ENCODE assay signal across 26 mouse cellular contexts in genomic region chr2:168571241-168571640, GRCm38 (mm10). TPM values are rescaled to one million over a fixed set of nuclear protein-coding genes. Genes with fewer than 3 reads are reported as not detected.
DNase-seq lines count a peak whose midpoint lies in the region; TF ChIP-seq lines count a peak whose summit lies in the region.
"Had no signal": no experiment of that assay in that cellular context is flagged by ENCODE, and none has a peak within 500 bp of the region (broad histone marks: within the 10 kb centered on the region; RNA-seq: fewer than 3 reads in every experiment).

No protein-coding gene starts in this region.

- no peaks in the 10 kb centered on the region for H3K27me3 ChIP-seq in heart, adult 2 months (ENCODE audit: control insufficient read depth, insufficient read depth, low read length)
- no peaks in the 10 kb centered on the region; the same call in 1 of the 2 replicates for H3K27me3 ChIP-seq in testis, adult 2 months (ENCODE audit: control insufficient read depth, insufficient read depth, low read length)
- H3K27me3 ChIP-seq: CH12.LX; embryonic facial prominence, embryonic 13.5 days; embryonic facial prominence, embryonic 15.5 days; forebrain, embryonic 12.5 days; forebrain, embryonic 15.5 days had no signal

- no peak for TF ChIP-seq CTCF in heart, adult 2 months (IDR thresholded peaks at IDR 0.05)
- TF ChIP-seq CTCF in testis, adult 2 months (IDR thresholded peaks at IDR 0.05; ENCODE audit: control insufficient read depth, insufficient read depth, insufficient replicate concordance, low read depth, low read length): no peak
- TF ChIP-seq CTCF in lung, adult 2 months (IDR thresholded peaks at IDR 0.05; ENCODE audit: insufficient read depth, low read length): no peak

- no peak overlapping the region for H3K4me3 ChIP-seq in heart, adult 2 months
- H3K4me3 ChIP-seq in testis, adult 2 months (ENCODE audit: control insufficient read depth, low read depth, low read length): peak overlapping the region; percentile 8; the same call in 1 of the 2 replicates
- peak overlapping the region; percentile 30 to 47; a peak in 2 of 4 replicates for H3K4me3 ChIP-seq in ES-E14 (ENCODE audit: insufficient read depth in 1 of 2, low read depth in 1 of 2, low read length in 2 of 2, poor library complexity in 1 of 2, severe bottlenecking in 1 of 2)
- no peak overlapping the region for H3K4me3 ChIP-seq in lung, adult 2 months (replicated peaks; ENCODE audit: extremely low read depth, low read depth, low read length)
- H3K4me3 ChIP-seq: embryonic facial prominence, embryonic 13.5 days; embryonic facial prominence, embryonic 15.5 days; erythroblast, embryonic 14.5 days; forebrain, embryonic 10.5 days; forebrain, embryonic 12.5 days; forebrain, embryonic 15.5 days had no signal

- in situ Hi-C loops in ES-E14 (cut with MboI; ENCODE audit: low sequenced_read_pairs in 2 of 2, unreplicated experiment in 2 of 2): no loop called here

- H3K9ac ChIP-seq in heart, adult 2 months (ENCODE audit: low read depth, low read length): no peak overlapping the region
- no peak overlapping the region for H3K9ac ChIP-seq in ES-E14 (ENCODE audit: insufficient read depth, low read depth, low read length, poor library complexity, severe bottlenecking)
- H3K9ac ChIP-seq: embryonic facial prominence, embryonic 13.5 days; embryonic facial prominence, embryonic 15.5 days; forebrain, embryonic 12.5 days; forebrain, embryonic 15.5 days; forebrain, postnatal 0 days had no signal

- no peaks in the 10 kb centered on the region; the same call in 1 of the 2 replicates for H3K79me2 ChIP-seq in heart, adult 2 months (replicated peaks; ENCODE audit: control insufficient read depth, insufficient read depth, low read length)

- H3K9me3 ChIP-seq in ES-E14 (ENCODE audit: control insufficient read depth, insufficient read depth, low read depth, low read length): no peaks in the 10 kb centered on the region
- H3K9me3 ChIP-seq: embryonic facial prominence, embryonic 13.5 days; embryonic facial prominence, embryonic 15.5 days; forebrain, embryonic 12.5 days; forebrain, embryonic 15.5 days had no signal

- TF ChIP-seq EP300 in heart, adult 2 months (IDR thresholded peaks at IDR 0.05; ENCODE audit: insufficient read depth, low read depth, low read length): no peak

- no peaks in the 10 kb centered on the region for H3K36me3 ChIP-seq in heart, adult 2 months (ENCODE audit: control insufficient read depth, insufficient read depth, low read length)
- H3K36me3 ChIP-seq in testis, adult 2 months (ENCODE audit: control insufficient read depth, insufficient read depth, low read length): no peaks in the 10 kb centered on the region
- H3K36me3 ChIP-seq in ES-E14 (ENCODE audit: control insufficient read depth, insufficient read depth, low read length, poor library complexity, severe bottlenecking): 0 out of 2 replicates have a peak, but pooled peaks cover 2% of the 10 kb centered on the region
- H3K36me3 ChIP-seq: forebrain, embryonic 10.5 days; forebrain, embryonic 12.5 days; forebrain, embryonic 15.5 days had no signal

- H3K27ac ChIP-seq in heart, adult 2 months: no peak overlapping the region
- no peak overlapping the region for H3K27ac ChIP-seq in testis, adult 2 months (ENCODE audit: control insufficient read depth, insufficient read depth, low read depth, low read length)
- no peak overlapping the region for H3K27ac ChIP-seq in ES-E14 (ENCODE audit: insufficient read depth, low read depth, low read length, poor library complexity, severe bottlenecking)
- H3K27ac ChIP-seq: embryonic facial prominence, embryonic 13.5 days; embryonic facial prominence, embryonic 15.5 days; forebrain, embryonic 10.5 days; forebrain, embryonic 12.5 days; forebrain, embryonic 15.5 days had no signal

- DNase-seq in heart, adult 11 months: peak; percentile 91
- DNase-seq in heart, adult 2 months: no peak
- DNase-seq in testis, postnatal 10 days (ENCODE audit: low spot score): no peak
- no peak for DNase-seq in ES-E14 (ENCODE audit: low read depth, low spot score)
- DNase-seq in lung, adult 2 months: no peak
- DNase-seq: adrenal gland, adult 2 months; adrenal gland, postnatal 10 days; adrenal gland, postnatal 25 days; B cell, adult 2 months; cerebellum, adult 11 months; cerebellum, adult 18-20 months; cerebellum, adult 8-10 months; cerebellum, adult 9-11 months; cerebellum, postnatal 14 days; cerebellum, postnatal 36 days; embryo, embryonic 11 days; forebrain, postnatal 0 days had no signal

- TF ChIP-seq POLR2A in heart, adult 2 months (IDR thresholded peaks at IDR 0.05; ENCODE audit: insufficient read depth, low read depth, low read length): no peak
- no peak for TF ChIP-seq POLR2A in testis, adult 2 months (IDR thresholded peaks at IDR 0.05; ENCODE audit: control insufficient read depth, low read depth, low read length)
- no peak for TF ChIP-seq POLR2A in lung, adult 2 months (IDR thresholded peaks at IDR 0.05; ENCODE audit: borderline replicate concordance, extremely low read depth, low read depth, low read length)

- H3K4me1 ChIP-seq in heart, adult 2 months (ENCODE audit: control insufficient read depth, insufficient read depth, low read length): peaks cover 3% of the 10 kb centered on the region
- peaks cover 6% of the 10 kb centered on the region for H3K4me1 ChIP-seq in testis, adult 2 months (ENCODE audit: control insufficient read depth, insufficient read depth, low read length)
- H3K4me1 ChIP-seq in ES-E14 (ENCODE audit: control insufficient read depth in 2 of 2, insufficient read depth in 2 of 2, low read length in 2 of 2, poor library complexity in 1 of 2): no peaks in the 10 kb centered on the region
- H3K4me1 ChIP-seq in lung, adult 2 months (ENCODE audit: control insufficient read depth, insufficient read depth, low read length): no peaks in the 10 kb centered on the region
- H3K4me1 ChIP-seq: forebrain, embryonic 15.5 days had no signal

- WGBS in heart, adult 2 months: 97% methylated on average over 32 of the region's 32 CpGs
- WGBS in lung, adult 2 months: 95% methylated on average over 32 of the region's 32 CpGs

- intact Hi-C loops in heart, adult 2 months (cut with DNase I): no loop called here

TF ChIP-seq in ES-E14, 5 proteins besides CTCF, POLR2A, EP300 and RAD21:
- TF ChIP-seq ZNF384 (IDR thresholded peaks at IDR 0.05; ENCODE audit: low read depth, low read length): no peak
- no peak for TF ChIP-seq MAFK (IDR thresholded peaks at IDR 0.05; ENCODE audit: insufficient read depth, low read depth, low read length)
- no peak for TF ChIP-seq CHD2 (IDR thresholded peaks at IDR 0.05; ENCODE audit: low read depth, low read length)
- no peak for TF ChIP-seq HCFC1 (IDR thresholded peaks at IDR 0.05; ENCODE audit: borderline replicate concordance, insufficient read depth, low read length)
- TF ChIP-seq ZC3H11A (IDR thresholded peaks at IDR 0.05; ENCODE audit: borderline replicate concordance, low read depth, low read length): no peak

RNA-seq across cellular contexts. Expression of gene Nfatc2, which starts 30.2 kb away (rescaled TPM):
- 10 to 100 TPM; 11.2 to 18.3 TPM for total RNA-seq in heart, adult 2 months (2021)
- 10.2 and 12.8 TPM in 2 replicates for polyA plus RNA-seq in heart, adult 2 months (2012; rRNA removed)
- 2.1 and 2.2 TPM in 2 replicates for polyA plus RNA-seq in testis, adult 2 months (2012; rRNA removed)
- 2.0 and 2.2 TPM in 2 replicates for total RNA-seq in ES-E14 (2012; rRNA removed)
- 2.5 and 3.2 TPM in 2 replicates for polyA plus RNA-seq in lung, adult 2 months (2012; rRNA removed)
- total RNA-seq: MEL had no signal
- polyA plus RNA-seq: erythroblast, embryonic 14.5 days had no signal

Comparison
In these comparisons a context has a peak if more than half of its experiments do, and no peak if none do; other contexts are left out.
1. H3K4me3 ChIP-seq: peak in testis, adult 2 months (single experiment) and ES-E14 (2 of 2); none in heart, adult 2 months (single experiment) and lung, adult 2 months (single experiment).